Mouse (Mus musculus): ENCODE measurements around the gene Ifi203.
"Not testable (repeated sequence)": the region's sequence is repeated elsewhere in the genome, so short reads cannot be mapped to it uniquely, and the experiment has no call there.

The Ifi203 gene

DNA sequence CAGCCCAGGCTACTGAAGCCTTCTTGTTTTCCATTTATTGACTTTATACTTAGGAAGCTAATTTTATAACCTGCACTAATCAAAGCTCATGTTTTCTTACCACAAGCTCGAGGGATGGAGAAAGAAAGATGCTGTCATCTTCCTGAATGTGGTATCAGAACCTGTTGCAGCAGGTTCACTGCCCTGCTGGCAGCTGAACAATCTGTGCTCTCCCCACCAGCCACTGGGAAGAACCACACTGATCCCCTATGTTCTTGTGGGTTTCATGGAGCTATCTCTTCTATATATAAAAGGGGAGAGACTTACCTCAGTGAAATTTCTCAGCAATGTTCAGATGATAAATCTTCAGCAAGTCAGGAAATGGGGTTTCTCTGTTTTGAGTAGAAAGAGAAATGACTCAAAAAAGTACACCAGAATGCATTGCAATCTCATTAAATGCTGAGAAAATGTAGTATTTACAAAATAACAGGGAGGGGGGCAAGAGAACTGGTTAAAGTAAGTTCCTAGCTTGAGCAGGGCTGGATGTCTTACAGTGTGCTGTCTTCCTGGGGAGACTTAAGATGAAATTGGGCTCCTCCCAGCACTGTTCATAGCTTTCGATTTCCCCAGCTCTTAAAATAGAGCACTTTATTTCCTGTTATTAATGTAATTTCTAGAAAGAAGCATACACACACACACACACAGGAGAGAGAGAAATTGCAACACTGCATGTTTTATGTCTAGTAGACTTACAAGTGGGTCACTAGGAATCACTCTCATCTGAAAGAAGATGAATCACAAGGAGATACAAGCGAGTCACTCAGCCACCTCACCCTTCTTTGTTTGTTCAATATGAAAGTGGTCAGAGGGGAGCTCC, at the start of gene Ifi203, which contains the start of gene Mndal:
Ifi203 (minus strand) TSS at position 749 of the 856 bp plus-strand sequence.
Mndal (minus strand) TSS at position 568 of the 856 bp plus-strand sequence.
- peak; percentile 30 to 43 for DNase-seq

DNA sequence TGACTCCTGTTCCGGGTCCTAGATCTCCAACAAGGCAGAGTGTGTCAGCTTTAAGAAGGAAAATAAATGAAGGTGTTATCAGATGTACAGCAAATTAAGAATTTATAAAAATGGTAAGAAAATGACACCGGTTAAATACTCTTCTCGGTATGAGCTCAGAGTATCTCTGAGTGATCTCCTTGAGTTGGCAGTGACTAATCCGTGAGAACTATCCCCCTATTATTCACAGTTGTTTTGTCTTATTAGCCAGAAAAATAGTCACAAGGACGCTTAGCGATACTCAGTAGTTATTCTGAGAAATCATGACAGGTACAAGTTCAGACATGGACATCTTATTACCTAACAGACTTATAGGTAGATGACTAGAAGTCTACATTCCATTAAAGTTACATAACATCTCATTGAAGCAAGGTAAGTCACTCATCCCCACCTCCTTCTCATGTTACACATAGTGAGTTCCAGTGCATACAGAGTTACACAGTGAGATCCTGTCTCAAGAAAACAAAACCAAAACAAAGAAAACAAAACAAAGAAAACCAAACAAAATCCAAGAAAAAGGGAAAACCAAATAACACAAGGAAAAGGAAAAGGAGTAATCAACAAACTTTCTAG, 40.3 kb upstream of the Ifi203 start, which contains the start of gene Ifi202b:
Ifi202b (minus strand) TSS at position 51 of the 612 bp plus-strand sequence.
- DNase-seq = not testable (repeated sequence)

DNA sequence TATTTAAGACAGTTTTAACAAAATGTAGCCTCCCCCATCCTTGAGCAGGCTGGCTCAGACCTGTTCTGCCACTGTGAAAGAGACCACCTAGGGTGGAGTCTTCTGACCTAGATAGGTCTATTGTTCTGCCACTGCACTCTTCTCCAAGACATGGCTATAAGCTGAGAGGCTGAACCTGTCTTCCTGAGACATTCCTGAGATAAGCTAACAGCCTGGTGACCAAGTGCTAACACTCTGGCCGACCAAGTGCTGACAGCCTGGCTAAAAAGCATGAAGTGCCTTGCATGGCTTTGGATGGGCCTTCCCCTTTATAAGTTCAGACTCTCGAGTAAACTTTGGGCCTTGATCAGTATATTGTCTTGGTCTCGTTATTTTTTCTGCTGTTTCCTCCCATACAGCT, 38.6 kb upstream of the Ifi203 start:
- DNase-seq = not testable (repeated sequence)

DNA sequence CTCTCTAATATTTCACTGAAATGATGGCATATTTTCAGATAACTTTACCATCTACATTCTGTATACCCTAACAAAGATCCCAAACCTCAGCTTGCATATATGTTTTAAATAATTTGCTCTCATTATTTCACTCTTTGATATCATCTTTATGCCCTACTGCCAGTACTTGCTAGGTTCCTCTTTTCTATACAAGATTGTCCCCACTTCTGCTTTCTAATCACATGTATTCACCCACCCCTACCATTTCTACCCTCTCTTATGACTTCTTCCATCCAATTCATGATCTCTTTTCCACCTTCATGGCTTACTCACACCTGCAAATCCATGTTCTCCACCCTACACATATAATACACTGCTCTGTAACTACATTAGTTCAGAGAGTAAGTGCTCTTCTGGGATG, 35.1 kb upstream of the Ifi203 start:
- DNase-seq = no peak

DNA sequence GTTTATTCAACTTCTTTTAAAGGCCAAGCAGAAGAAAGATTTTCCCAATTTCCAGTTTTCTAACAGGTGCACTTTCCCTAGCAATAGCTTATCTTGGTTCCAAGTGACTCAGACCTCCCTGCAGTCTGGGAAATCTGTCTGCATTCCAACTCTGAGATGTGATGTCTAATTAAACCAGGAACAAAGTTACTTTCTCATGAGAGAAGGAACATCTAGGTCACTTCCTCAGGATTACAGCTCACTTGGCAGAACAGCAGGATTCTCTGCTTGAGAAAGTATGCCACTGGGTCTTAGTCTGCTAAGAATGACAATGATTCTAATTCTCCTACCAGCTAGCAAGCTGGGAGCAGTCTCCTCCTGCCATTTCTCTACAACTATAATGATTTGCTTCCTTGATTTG, 30.6 kb upstream of the Ifi203 start:
- DNase-seq = no peak

DNA sequence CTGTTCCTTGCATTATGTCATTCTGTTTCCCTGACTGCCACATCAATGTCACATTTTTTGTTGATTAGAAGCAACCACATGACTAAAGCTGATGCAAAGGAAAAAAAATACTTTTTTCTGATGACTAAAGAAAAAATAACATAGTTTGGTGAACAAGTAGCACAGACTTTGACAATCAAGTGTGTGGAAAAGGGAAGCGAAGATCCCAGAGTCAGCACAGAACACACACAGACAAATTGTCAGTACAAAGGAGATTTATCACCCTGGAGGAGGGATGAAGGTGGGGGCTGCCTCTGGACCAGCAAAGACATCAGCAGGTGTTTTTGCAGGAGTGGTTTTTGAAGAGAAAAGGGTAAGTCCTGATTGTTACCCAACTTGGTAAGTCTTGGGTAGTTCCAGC, 19.0 kb upstream of the Ifi203 start:
- not testable (repeated sequence) for DNase-seq

DNA sequence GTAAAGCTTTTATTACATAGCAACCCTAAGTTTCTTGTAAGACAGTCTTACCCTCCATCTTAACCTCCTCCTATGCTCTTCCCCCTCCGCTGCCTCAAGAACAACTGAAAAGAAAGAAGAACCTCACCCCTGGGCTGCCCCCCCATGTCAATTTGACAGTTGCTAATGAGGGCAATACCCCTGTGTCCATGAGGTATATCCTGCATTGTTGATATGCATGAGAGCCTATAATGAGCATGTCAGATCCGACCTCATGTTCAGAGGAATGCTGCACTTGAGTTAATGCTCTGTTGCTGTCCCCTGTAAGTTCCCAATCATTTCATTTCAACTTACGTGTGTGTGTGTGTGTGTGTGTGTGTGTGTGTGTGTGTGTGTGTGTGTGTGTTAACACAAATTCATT, 17.5 kb upstream of the Ifi203 start:
- DNase-seq = not testable (repeated sequence)

DNA sequence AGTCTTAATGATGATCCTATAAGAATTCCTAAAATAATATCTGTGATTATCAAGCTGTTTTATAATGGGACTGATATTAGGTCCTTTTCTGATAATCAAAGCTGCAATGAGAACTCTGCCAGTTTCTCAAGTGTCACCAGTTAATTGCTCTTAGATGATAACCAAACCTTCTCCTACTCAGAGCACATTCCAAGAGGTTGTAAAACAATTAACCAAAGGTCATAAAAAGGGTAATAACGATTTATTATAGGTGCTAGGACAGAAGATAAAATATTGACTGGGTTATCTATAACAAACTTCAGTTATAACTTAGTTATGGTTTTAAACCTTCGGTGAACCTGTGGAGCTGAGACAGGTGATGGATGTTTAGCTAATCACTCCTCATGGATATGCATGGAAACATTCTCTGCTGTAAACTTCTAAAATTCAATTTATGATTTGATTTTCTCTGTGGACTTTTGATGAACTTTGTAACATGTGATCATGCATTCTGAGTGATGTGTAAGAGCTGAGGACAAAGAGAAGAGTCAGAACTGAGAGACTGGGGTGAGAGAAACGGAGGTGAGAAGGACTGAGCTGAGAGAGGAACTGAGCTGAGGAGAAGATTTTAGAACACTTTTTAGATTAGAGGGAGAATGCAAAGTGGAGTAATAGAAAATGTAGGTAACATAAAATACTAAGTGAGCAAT, 13.5 kb upstream of the Ifi203 start:
- DNase-seq = not testable (repeated sequence)

DNA sequence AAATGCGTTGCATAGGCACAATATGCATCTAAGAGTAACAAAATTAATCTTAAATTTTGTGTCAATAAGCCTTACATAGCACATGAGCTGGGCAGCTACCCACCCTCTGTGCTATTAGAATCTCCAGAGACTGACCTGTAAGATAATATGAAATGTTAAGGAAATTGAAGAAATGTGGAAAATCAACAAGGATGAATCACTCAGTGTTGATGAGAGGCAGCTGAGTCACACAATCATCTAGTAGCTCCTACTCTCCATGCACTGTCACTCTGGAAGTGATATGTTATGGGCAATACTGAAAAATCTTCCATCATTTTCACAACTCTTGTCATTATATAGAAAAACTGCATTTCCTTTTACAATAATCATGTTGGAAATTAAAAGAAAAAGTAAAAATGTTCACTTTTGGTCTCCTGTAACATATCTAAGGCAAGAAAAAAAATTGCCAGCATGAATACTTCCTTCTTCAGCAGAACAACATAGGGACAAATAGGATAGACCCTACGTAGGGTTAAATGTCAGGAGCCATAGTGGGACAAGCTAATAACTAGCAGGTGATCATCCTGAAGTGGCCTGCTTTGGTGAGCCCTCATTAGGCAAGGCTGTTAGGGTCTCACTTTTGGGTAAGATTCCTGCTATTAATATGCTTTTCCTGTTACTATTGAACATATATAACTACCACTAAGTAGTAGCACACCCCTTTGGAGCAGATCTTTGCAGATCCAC, 12.8 kb upstream of the Ifi203 start:
- no peak for DNase-seq

DNA sequence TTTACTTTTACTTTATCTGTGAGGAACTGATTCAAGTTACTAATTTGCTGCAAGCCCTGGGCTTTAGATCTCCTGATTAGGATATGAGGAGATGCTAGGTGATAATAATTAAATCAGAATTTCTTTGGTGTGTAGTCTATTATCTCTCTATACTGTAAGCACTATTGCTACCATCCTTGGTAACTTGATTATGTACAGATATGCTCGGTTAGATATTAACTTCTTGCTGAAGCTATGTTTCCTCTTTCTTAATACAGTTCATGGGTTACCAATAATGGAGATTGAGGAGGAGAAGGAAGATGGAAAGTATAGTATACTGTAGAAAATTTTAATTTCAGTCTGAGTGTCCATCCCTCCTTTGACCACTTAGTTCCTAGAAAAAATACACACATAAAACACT, 11.1 kb upstream of the Ifi203 start:
- no peak for DNase-seq

DNA sequence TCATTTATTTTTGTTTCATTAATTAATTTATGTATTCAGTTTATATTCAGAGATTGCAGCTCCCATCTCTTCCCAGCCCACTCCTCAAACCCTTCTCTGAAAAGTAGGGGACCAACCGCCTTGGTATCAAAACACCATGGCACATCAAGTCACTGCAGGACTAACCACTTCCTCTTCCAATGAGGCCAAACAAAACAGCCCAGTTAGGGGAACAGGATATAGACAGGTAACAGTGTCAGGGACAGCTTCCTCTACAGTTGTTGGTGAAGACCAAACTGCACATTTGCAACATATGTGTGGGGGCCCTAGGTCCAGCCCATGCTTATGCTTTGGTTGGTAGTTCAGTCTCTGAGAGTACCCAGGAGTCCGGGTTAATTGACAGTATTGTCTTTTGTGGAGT, 6.6 kb upstream of the Ifi203 start:
- not testable (repeated sequence) for DNase-seq

DNA sequence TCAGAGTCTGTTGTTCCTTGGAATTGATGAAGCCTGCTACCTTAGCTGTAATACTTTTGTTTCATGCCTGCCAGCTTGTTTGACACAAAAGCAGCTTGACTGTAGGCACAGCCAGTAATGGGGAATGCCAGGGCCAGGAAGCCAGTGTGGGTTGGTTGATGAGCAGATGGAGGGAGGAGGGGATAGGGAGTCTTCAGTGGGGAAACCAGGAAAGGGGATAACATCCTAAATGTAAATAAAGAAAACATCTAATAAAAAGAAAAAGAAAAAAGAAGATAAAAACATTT, 251 bp upstream of the Ifi203 start:
- peak; percentile 83 to 87 for DNase-seq

DNA sequence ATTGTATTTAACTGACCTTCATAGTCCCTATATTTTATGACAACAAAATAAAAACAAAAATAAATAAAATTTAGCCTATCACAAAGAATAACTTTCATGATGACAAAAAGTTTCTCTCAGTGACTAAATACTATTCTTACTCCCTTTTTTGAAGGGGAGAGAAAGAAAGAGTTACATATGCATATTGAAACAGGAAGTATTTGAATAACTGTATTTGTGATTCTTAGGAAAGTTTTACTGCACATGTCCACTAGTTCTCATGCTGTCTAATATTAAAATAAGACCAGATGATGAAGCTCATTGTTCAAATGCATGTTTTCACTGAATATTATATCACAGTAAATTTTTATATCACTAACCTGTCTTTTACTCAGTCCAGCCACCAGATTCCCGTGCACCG, 950 bp downstream of the Ifi203 start:
- not testable (repeated sequence) for DNase-seq

DNA sequence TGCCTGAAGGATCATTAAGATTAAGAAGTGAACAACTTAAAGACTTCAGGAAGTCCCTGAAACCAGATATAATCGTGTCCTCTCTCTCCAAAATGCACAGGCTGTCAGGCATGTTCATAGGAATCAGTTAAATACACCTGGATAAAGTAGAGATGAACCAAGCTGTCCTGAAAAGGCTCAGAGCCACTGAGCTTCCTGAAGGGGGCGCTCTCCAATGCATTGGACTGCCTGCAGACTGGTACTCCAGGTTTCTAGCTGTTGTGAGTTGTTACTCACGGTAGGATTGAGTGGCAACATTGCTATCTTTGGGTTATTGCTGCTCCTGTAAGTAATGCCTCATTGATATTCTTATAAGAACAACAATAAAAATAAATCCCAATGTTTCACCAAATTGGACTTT, 23.2 kb downstream of the Ifi203 start:
- DNase-seq = not testable (repeated sequence)

DNA sequence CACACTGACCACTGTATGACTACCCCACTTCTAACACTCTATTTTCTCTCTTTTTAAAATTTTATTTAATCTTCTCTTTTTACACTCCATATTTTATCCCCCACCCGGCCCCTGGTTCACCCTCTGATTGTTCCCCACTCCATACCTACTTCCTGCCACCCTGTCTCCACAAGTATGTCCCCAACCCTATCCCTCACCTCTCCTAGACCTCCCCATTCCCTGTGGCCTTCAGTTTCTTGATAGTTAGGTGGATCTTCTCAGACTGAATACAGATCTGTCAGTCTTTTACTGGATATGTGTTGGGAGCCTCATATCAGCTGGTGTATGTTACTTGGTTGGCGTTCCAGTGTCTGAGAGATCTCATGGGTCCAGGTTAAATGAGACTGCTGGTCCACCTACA, 27.9 kb downstream of the Ifi203 start:
- DNase-seq = no peak

DNA sequence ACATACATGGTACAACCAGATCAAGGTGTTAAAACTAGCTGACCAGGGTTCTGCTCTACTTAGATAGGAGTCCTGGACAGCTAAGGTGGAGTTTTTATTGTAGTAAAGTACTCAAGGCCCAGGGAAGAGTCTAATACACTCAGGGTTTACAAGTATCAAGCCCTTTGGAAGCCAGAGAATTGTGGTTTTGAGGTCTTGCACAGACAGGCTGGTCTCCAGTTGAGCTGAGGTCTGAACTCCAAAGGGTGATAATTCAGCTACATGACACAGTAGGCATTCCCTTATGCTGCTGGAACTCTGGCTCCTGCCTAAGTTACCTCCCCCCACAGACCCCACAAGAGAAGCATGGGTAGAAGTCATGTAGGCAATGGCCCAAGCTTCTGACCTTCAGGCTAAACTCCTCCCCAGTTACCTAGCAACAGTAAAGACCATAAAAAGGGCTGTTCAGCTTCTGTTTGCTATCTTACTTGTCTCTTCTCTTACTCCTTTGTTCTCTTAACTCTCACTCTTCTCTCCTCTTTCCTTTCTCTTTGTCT, 29.1 kb downstream of the Ifi203 start:
- not testable (repeated sequence) for DNase-seq

DNA sequence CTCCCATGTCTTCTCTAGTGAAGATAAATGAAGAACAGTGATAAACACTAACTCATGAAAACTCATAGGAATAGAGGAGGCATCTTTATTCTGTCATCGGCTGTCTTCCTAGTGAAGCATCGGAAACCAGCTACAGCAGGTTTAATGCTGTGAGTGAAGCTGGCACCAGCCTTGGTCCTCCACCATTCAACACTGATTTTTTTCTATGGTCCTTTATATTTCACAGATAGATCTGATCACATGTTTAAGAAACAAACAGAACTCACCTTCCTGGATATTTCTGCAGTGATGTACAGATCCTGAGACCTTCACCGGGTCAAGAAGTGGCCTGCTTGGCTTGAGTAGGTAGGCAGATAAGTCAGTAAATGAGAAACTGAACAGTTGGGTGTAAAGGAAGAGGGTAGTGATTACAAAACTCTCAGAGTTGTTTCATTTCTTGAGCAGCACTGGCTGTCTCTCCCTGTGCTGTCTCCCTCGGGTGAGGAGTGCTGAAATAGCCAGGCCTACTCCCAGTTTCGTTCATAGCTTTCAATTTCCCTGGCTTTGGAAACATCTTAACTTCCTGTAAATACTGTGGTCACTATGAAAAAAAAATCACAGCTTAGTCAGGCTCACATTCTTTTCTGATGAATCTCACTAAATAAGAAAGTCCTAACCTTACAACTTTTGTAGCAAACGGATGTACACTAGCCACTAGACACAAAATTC, 29.8 kb downstream of the Ifi203 start, which contains the start of gene Ifi211:
Ifi211 (minus strand) TSS at position 499 of the 708 bp plus-strand sequence.
- DNase-seq = not testable (repeated sequence)

DNA sequence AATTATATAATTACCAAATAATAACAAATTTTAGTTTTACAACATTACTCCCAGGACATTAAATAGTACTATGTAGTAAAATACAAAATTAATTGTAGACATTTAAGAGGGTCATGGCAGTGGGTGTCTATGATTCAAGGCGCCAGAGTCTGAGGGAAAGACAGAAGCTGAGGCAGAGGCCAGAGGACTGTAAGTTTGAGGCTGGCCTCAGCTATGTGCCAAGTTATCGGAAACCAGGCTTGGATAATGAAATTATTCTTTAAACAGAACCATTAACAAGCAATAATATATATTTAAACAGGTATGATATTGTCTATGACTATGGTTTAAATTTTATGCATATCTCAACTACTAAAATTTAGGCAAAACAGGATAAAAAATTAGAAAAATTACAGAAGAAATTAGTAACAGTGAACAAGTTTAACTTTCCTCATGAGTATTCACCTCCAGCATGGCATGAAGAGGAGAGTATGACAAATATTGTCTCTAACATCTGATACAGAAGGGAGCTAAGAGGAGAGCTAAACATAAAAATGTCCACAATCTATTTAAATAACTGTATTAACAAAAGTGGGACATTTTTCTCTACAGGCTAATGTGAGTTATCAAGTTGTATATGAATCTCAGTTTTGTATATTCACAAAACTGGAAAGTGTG, 30.5 kb downstream of the Ifi203 start:
- no peak for DNase-seq

DNA sequence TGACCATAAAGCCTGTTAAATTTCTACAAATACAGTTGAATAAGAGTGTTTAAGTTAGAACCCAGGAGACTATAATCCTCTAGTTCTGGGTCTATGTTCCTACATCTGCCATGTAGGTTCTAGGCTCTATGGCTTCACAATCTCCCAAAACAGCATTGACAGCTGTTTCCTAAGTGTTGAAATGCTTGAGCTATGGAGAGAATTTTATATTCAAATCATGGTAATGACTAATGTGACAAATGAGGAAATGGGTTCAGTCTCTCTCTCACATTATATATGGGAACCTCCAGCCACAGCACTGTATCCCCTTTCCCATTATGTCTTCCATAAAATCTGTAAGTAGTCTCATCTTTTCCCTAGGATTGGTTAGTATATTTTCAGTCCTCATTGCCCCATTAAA, 34.1 kb downstream of the Ifi203 start:
- DNase-seq = not testable (repeated sequence)

DNA sequence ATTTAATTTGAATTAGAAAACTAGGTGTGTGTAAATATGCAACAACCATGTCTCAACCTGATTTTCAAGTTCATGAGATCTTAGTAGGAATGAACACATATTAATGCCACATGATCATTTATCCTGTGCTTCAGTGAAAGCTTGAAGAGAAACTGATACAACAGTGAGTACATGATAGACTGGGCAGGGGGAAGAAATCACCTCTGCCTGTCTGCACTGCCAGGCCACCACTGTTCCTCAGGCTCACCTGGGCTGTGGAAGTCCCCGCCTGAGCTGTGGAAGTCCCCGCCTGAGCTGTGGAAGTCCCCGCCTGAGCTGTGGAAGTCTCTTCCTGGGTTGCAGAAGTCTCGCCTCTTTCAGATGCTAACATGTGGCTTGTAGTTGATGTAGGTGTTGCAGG, 36.6 kb downstream of the Ifi203 start:
- not testable (repeated sequence) for DNase-seq

DNA sequence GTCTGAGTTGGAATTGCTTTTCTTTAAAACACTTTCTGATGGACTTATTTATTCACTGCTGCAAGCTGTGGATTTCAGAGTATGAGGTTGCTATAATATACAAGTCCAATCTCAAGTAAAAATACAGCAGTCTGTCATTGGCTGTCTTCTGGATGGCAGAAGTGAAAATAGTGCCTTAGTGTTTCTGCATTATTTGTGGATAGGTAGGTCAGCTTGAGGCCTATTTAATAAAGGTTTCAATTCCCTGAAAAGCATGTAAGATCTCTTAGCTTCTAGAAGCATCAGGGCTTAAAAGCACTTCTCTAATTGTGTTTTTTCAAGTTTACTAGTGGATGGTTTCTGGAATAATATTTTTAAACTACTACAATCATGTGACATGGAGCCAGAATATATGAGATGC, 52.7 kb downstream of the Ifi203 start:
- not testable (repeated sequence) for DNase-seq

Data from cerebellum, postnatal 10 days (tissue).